Mouse (Mus musculus) thymus, postnatal 4 days (tissue): ENCODE measurements around the gene Stox2.
A peak's percentile ranks its signal among the peaks of the same experiment; 100 is the strongest.
"Not testable (repeated sequence)": the region's sequence is repeated elsewhere in the genome, so short reads cannot be mapped to it uniquely, and the experiment has no call there.

ENCODE experiments used
- DNase-seq: peaks from one replicate; pipeline ENCODE4 v3.0.0; 2021

The Stox2 gene

DNA sequence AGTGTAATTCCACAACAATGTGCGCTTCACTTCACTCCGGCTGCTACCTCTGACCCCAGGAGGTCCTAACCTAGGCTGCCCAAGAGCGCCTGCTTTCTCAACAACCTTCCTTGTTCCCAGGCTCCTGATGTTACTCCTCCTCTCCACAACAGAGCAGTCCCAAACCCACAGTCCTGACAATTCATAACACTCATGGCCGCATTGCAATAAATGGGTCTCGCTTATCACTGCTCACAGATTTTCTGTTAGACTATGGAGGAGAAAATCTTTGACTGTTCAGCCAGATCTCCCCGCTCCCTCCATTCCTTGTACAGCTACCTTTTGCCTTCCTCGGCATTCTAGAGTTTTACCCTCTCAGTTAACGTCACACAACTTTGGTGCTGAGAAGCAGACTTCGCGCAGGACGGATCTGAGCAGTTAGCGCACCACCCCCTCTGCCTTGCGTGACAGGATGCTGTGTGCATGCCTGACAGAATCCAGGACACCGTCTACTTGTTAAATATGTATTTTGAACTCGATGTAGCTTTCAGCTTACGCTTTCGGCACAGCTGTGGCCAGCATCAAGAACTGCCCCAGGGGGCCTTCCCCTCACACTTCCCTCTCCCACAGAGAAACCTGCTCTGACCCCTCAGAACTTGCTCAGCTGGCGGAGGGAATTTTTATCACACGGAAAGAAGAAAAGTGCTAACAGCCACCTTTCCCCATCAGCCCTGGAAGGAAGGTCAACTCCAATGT lies at the start of gene Stox2:
Gene Stox2 (minus strand): TSS at position 51 of the 735 bp plus-strand sequence.
- no peak for DNase-seq

DNA sequence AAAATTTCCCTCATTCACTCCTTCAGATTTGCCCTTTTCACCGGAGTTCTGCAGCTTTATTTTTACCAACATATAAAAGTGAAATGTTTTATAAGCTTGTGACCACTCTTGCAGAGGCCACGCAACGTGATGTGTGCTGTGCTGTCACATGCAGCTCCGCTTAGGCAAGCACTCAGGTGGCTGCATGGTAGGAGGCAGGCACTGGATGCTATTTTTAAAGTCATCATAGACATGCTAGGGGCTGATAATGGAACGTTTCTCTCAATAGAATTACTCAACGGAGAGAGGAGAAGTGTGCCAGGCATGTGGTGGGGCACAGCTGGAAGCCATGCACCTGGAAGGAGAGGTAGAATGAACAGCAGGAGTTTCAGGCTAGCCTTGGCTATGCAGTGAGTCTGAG lies 49.3 kb upstream of the Stox2 start:
- no peak for DNase-seq

GRCm38 (mm10) chr8:47494602-47495153 lies 48.5 kb upstream of the Stox2 start:
- DNase-seq = no peak

DNA sequence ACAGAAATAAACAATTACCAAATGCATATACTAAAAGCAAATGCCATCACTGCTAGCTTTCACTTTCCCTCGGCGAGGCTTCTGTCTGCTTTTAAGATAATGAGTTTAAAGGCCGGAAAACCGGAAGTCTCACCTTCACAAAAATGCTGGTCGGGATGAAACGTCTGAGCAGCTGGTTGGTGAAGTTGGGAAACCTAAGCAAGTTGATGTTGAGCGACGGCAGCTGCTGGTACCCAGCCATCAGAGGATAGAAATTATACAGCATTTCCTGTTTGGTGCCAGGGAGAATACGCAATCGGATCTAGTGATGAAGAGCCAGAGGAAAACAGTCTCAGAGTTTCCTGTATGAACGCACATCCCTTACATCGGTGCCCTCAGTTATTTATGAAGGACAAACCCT lies 46.9 kb upstream of the Stox2 start:
- no peak for DNase-seq

GRCm38 (mm10) chr8:47487231-47487630 lies 41.1 kb upstream of the Stox2 start:
- no peak for DNase-seq

DNA sequence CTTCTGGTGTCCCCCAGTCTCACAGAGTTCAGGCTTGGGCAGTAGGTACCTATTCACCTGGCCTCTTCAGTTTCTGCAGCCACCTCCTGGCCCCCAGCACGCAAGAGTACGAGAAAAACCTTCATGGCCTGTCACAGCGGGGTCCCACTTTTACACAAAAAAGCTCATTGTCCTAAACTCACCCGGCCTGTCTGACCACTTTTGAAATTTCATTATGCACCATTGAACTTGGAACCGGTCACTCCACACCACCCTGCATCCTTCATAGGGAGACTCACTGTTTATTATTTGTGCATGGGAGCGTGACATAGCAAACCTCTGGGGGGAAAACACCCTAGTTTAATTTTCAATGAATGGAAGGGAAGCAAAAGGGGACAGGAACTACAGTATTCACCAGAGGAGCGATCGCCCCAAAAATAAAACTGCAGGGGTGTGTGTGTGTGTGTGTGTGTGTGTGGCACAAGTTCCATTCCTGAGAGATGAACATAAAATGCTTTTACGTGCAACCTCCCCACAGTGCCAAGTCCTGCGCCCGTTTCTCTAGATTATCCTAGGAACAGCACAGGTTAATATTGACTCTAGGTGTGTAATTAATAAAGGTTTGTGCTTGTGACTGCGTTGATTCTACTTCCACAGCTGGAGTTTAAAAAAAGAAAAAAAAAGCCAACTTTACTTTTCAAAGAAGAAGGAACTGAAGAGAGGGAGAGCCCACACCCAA lies 36.4 kb upstream of the Stox2 start:
- DNase-seq = no peak

DNA sequence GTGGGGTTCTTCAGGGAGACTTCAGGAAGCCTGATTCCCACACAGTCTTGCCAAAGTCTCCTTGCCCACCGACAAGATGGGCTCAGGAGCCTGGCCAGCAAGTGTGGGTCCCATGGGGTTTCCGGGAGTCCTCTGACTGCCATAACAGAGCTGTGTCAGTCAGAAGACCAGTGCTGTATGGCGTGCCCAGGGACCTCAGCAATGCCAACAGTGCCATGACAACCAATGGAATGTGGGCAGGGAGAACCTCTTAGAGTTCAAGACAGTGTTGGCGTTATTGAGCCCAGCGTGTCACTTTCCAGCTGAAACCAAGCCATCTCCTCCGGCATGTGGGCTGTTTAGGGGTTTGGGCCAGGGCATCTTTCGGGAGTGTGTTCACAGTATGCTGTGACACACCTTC lies 33.9 kb upstream of the Stox2 start:
- no peak for DNase-seq

- DNase-seq = no peak
These were observed 15.5 kb upstream of the Stox2 start for GRCm38 (mm10) chr8:47461650-47462049.

DNA sequence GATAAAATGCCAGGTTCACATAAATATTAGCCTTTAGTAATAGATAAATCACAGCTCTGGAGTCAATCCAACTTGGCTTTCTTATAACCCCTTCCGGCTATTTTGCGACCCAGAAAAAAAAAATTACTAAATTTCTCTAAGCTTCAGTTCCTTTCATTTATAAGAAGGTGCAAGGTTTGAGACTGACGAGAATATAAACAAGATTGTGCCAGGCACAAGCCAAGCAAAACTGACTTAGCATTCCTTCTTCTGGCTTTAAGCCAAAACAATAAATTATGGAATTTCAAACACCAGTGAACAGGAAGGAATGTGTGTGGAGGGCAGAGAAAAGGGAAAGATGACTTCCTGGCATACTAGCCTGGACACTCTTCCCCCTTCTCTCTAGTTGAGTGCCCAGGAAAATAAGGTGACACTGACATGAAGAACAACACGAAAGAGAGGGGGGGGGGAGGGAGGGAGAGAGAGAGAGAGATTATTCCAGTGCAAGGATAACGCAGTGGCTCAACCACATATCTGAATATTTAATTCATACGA lies 13.1 kb upstream of the Stox2 start:
- no peak for DNase-seq

- DNase-seq = no peak
These were observed 12.4 kb upstream of the Stox2 start for GRCm38 (mm10) chr8:47458591-47458990.

GRCm38 (mm10) chr8:47449211-47449610 lies 3.0 kb upstream of the Stox2 start:
- not testable (repeated sequence) for DNase-seq

- DNase-seq = no peak
These were observed 6.9 kb downstream of the Stox2 start for GRCm38 (mm10) chr8:47439271-47439670.

- no peak for DNase-seq
These were observed 8.2 kb downstream of the Stox2 start for GRCm38 (mm10) chr8:47437976-47438375.

- DNase-seq = no peak
These were observed 10.3 kb downstream of the Stox2 start for GRCm38 (mm10) chr8:47435861-47436260.

DNA sequence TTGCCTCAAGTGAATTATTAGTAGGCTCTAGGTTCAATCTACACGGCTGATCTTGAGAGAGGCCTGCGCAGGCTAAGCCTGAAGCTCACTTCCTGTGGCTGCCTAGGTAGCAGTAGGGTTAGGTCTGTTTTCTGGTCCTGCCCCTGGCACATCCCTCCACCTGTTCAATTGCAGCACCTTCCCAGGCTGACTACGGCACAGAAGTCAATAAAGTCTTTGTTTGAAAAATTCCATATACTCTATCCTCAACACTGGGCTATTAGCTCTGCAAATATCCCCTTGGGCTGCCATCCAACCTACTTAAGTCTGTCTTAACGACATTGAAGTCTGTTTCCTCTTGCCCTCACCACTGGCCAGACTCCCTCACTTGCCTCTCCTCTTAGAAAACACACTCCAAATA lies 10.8 kb downstream of the Stox2 start:
- DNase-seq = no peak

DNA sequence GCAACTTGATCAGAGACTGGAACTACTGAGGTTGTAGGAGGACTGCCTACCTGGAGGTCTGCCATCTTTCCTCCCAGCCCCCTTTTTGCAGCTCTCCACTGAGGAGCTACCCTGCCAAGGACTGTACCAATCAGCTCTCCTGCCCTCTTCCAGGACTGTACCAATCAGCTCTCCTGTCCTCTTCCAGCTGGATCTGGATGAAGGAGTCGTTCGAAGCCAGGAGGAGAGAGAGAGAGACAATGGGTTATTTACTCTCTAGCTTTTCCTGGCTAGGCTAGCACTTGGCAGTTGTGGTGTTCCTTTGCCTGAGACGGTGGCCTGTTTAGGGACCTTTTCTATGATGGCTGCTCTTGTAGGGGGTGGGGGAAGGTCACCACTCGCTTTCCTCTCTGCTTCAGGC lies 14.9 kb downstream of the Stox2 start:
- DNase-seq = no peak

- DNase-seq = not testable (repeated sequence)
These were observed 32.0 kb downstream of the Stox2 start for GRCm38 (mm10) chr8:47414258-47414525.

GRCm38 (mm10) chr8:47413524-47414257 lies 32.5 kb downstream of the Stox2 start:
- peak; percentile 67 for DNase-seq

- DNase-seq = peak; percentile 28
These were observed 33.3 kb downstream of the Stox2 start for GRCm38 (mm10) chr8:47412696-47413523.

DNA sequence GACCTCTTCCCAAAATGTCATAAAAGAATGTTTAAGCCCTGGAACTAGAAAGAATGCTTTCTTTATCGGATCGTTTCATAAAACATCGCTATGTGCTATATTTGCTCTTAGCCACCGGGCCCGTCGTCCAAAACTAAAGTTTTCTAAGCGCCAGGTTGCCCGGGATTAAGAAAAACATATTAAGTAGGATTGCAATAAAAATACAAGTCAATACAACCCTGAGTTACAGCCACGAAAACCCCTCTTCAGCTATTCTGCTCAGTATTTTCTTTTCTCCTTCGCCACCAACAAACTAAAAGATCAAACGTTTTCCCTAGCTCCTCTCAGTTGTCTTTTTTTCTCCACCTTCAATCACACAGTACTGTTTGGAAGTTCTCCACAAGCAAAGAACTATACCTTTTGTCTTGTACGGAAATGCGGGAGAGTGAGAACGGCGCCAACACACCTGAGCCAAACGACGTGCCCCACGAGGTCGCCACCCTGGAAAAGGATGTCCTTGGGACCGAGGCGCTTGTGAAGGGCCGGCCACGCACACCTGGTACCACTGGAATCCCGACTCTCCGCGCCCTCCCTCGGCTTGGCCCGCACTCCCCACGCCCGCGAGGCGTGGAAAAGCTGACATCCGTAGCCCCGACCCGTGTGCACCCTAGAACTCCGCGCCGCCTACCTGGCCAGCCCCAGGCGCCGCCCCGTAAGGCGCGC lies 34.0 kb downstream of the Stox2 start:
- DNase-seq = peak; percentile 34

DNA sequence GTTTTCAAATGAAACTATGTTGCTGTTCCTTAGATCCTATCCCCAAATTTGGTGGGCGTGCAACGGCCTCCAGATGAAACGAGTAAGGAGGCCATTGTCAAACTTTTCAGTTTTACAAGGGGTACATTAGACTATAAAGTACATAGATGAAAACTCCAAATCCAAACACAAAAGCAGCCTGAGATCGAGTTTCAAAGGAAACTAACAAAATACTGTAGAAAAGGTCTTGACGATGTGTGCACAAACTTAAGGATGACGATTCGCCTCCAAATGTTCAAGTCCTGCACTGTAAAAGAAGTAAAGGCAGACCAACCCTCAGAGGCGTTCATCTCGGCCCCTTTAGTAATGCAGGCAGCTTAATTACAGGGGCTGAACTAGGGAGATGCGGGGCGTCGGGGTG lies 34.8 kb downstream of the Stox2 start:
- DNase-seq = no peak

GRCm38 (mm10) chr8:47409061-47409460 lies 37.1 kb downstream of the Stox2 start:
- no peak for DNase-seq
